Mouse (Mus musculus) heart, postnatal 25 days (tissue): Measurements from ENCODE around the gene Birc3. TPM values are rescaled to one million over a fixed set of nuclear protein-coding genes. Genes with fewer than 3 reads are reported as not detected.
"Not testable (repeated sequence)": the region's sequence is repeated elsewhere in the genome, so short reads cannot be mapped to it uniquely, and the experiment has no call there.

ENCODE experiments used
- DNase-seq: peaks from one replicate; pipeline ENCODE4 v3.0.0; 2022; ENCODE audit warnings: low spot score
- intact Hi-C: fragments of 180-260 bp; cut with DNase I; formaldehyde crosslinking; loops from one replicate; pipeline ENCODE4 v1.15.1; 2025
- total RNA-seq, 2 experiments: library from RNA; stranded (reverse); gene quantifications; 2 replicates each; pipeline ENCODE4 v1.2.3; 2021

The Birc3 gene
- total RNA-seq, result 1 to 10 TPM; 8.1 to 9.0 TPM

DNA sequence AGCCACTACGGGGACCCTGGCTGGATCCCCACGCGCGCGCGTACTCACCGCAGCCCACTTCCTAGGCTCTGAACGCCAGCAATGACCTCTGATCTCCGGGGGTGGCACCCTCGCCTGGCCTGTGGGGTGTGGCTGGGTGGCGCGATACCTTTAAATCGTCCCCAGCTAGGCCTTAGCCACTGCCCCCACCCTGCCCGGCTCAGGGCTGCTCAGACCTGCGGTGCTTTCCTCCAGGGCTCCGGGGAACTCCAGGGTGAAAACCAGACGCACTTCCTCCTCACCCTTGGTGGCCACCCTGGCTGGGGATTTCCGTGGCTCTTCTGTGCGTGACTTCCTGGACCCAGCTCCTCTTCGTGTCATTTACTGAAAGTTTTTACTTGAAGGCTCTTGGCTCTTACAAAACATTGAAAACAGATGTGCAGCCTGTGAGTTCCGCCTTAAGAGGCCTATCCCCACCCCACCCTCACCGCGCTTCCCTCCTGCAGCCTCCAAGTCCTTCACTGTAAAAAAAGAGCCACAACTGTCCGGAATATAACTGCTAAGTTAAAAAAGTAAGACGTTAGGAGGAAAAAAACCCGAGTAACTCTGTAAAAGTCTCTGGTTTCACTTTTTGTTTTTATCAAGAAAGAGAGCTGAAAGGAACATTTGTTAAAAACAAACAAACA lies at the start of gene Birc3:
Gene Birc3 (minus strand): TSS at position 412 of the 665 bp plus-strand sequence.
- DNase-seq, result peak; percentile 72
- intact Hi-C loops, result loop anchor here (5.0 kb wide), 1 partner anchor 36 kb away; the partner anchor contains the start of gene Birc2

GRCm38 (mm10) chr9:7914925-7915324 lies 41.9 kb upstream of the Birc3 start:
- intact Hi-C loops, result loop anchor here (1.0 to 10.0 kb wide), 2 partner anchors 9 to 220 kb away; partner anchors contain the start of gene Cep126
- DNase-seq, result no peak

GRCm38 (mm10) chr9:7914487-7914886 lies 41.5 kb upstream of the Birc3 start:
- DNase-seq, result peak; percentile 9
- intact Hi-C loops, result loop anchor here (10.0 kb wide), 1 partner anchor 220 kb away; the partner anchor contains the start of gene Cep126

DNA sequence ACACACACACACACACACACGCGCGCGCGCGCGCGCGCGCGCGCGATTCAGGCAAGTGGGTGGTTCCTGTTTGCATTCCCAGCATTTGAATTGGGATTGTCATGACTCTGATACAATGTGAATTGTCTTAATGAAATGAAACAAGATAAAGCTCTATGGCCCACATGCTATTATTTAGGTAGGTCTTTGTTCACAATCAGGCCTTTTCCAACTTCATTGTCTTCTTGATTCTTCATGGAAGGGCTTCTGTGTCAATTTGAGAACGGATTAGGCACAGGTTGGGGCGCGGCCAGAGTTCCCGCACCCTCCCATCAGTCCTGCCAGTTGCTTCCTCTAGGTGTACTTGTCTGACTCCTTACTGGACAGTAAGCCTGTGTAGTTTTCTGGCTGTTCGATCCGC lies 41.0 kb upstream of the Birc3 start:
- DNase-seq, result no peak
- intact Hi-C loops, result loop anchor here (10.0 kb wide), 1 partner anchor 221 kb away; the partner anchor contains the start of gene Cep126

DNA sequence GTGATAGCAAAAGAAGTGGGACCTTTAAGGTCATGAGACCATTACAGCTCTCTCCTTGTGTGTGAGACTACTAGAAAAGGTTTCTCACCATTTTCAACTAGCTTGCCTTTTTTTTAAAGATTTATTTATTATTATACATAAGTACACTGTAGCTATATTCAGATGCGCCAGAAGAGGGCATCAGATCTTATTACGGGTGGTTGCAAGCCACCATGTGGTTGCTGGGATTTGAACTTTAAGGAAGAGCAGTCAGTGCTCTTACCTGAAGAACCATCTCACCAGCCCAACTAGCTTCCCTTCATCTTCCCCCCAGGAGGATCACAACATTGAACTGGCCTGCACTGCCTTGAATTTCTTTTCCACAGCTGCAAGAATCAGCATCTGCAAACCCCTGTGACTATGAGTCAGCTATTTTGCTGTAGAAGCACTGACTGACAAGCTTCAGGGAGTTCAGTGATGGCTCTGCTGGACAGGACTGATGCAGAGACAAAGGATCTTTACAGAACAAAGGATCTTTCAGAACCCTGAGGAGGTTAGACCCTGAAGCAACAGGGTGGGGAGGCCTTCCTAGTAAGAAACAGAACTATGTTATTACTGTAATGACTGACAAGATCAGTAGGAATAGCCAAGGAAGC lies 34.5 kb upstream of the Birc3 start:
- no peak for DNase-seq
- intact Hi-C loops, result loop anchor here (10.0 kb wide), 1 partner anchor 297 kb away; no protein-coding TSS in a partner anchor

DNA sequence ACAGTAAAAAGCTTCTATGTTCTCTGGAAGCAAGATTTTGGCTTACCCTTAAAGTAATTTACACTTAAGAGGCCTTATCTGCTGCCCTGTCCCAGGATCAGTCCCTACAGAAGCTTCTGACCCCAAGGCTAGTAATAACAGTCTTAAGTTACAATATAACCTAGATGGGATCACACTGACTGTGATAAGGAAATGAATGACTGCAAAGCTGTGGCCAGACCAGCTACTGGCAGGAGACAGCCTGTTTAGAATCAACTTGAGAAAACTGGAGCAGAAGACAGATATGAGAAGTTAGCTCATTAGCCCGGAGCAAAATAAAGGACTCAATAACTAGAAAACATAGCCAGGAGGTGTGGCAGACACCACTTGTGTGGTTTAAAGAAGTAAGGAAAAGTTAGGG lies 33.6 kb upstream of the Birc3 start:
- intact Hi-C loops, result loop anchor here (10.0 kb wide), 1 partner anchor 298 kb away; no protein-coding TSS in a partner anchor
- no peak for DNase-seq

DNA sequence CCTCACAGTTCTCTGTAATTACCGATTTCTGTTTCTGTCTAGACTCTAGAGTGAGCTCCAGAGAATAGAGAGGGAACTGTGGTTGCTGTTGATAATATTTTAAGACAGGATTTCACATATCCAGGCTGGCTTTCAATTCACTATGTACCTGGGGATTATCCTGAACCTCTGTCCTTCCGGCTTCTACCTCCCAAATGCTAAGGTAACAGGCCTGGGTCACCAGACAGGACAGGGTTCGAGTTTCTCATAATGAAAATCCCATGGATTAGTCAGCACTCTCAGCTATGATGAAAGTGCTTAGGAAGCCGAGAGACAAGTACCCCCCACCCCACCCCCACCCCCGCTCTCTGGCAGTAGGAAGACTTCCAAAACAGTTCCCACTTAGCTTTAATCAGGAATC lies 30.8 kb upstream of the Birc3 start:
- DNase-seq, result no peak
- intact Hi-C loops, result loop anchor here (10.0 kb wide), 1 partner anchor 301 kb away; no protein-coding TSS in a partner anchor

DNA sequence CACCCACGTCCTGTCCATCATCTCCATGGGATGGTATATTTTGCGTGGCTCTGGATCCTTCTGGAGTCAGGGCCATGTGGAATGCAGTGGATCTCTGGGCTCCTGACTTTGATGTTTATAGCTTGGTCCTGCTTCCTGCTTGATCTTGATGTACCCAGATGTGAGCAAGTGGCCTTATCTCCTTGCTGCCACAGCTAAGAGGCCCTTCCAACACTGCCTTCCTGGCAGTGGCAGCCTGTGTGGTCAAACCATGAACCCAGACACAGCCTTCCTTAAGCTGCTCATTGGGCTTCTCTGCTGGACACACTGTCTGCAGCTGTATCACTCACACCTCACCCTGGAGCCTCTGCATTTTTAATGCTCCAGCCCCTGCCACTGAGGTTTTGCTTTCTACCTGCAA lies 30.3 kb upstream of the Birc3 start:
- intact Hi-C loops, result loop anchor here (10.0 kb wide), 1 partner anchor 302 kb away; no protein-coding TSS in a partner anchor
- DNase-seq, result no peak

DNA sequence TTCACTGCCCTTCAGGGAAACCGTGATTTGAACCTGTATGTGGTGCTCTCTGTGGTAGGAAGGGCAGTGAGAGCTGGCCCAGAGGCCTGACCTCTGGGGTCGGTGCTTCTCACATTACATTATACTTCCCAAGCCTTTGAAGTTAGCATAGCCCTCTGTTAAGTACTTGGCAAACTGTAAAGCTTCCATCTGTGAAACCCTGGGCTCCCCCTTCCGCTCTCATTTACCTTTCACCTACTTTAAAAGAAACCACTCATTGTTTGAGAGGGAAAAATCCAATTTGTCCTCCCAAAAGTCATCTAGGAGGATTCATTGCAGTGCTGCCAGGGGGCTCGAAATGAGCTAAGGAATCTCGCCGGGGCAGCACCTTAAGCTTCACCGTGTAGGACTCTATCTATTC lies 29.3 kb upstream of the Birc3 start:
- intact Hi-C loops, result loop anchor here (10.0 kb wide), 1 partner anchor 302 kb away; no protein-coding TSS in a partner anchor

DNA sequence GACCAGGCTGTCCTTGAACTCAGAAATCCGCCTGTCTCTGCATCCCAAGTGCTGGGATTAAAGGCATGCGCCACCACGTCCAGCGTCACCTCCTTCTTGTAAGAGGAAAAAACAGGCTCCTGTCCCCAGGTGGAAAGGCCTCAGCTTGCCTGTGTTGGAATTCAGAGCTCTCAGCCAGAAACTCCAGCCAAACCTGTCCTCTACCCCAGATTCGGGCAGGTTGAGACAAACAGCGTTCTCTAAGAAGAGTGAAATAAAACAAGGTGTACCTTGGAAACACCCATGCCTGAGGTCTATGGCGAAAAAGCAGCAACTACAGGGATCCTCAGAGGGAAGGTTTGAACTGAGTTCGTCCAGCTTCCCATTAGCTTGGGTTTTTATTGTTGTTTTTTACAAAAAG lies 28.0 kb upstream of the Birc3 start:
- intact Hi-C loops, result loop anchor here (10.0 kb wide), 1 partner anchor 304 kb away; no protein-coding TSS in a partner anchor

More for the DNA sequence above, 29.3 kb upstream of the Birc3 start:
- no peak for DNase-seq

DNA sequence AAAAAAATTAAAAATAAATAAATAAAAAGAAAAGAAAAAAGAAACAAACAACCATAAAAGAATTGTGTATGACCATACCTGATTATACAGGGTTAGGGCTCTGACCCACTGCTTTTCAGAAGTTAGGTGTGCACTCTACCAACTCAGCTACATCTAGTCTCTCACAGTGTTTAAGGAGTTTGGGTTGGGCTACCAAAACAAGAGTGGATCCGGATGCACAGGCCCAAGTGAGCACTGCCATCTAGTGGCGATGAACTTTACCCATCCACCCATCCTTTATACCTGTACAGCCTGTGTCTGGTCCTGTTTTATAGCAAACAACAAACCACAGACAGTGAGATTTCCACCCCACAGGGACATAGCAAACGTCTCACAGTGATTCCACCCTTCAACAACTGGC lies 24.5 kb upstream of the Birc3 start:
- intact Hi-C loops, result loop anchor here (1.0 to 5.0 kb wide), 3 partner anchors 40 to 295 kb away; no protein-coding TSS in a partner anchor
- DNase-seq, result peak; percentile 10

More for the DNA sequence above, 28.0 kb upstream of the Birc3 start:
- DNase-seq, result no peak

DNA sequence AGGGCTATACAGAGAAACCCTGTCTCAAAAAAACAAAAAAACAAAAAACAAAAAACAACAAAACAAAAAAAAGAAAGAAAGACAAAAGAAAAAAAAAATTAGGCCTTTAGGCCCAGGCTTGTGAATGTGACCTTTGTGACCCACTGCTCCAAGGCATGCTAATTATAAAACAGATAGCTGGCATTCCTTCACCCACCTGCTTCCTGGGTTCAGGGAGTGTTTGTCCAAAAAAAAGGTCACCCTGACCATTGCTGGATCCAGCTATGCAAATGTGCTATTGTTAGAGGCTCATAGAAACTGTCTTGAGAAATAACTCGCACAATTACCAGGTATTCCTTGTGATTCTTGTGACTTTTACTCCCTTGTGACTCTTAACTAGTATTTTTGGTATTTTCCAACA lies 18.8 kb upstream of the Birc3 start:
- DNase-seq, intact Hi-C loops: not testable (repeated sequence)

- no peak for DNase-seq
- intact Hi-C loops, result no loop called here
These were observed 18.2 kb upstream of the Birc3 start for GRCm38 (mm10) chr9:7891177-7891576.

DNA sequence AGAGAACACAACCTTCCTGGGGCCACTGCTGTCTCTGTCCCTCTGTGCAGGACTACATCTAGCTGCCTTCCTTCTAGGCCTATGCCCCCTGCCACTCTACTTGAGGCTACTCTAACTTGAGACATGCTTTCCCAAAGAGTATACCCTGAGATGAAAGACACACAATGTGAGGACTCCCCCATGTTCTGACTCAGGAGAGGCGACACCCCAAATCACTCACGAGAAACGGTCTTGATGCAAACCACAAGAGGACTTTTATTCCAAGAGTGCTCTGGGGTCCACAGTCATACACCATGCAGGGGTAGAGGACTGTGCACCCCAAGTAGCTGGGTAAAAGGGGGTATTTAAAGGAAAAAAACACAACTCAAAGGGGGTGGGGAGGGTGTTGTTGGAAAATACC lies 11.4 kb upstream of the Birc3 start:
- no peak for DNase-seq
- intact Hi-C loops, result no loop called here

DNA sequence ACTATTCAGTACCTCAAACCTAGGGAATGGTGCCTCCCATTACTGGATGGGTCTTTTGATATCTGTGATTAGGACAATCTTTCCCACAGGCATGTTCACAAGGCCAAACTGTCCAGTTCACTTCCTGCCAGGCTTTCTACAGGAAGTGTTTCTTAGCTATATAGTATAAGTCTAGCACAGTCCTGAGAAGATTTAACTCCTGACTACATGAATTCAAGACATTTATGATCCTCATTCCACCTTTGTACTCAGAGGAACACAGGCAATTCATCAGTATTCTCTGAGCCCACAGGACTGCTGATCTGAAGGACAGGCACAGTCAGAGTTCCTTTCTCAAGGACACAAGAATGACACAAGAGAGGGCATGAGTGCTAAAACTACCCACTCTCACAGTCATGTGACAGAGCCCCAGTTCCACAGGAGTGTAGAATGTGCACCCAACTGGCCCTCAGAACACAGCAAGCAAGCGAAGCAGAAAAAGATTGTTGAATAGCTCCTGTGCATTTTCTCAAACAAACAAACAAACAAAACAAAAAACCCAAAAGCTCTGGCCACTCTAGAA lies 9.4 kb upstream of the Birc3 start:
- intact Hi-C loops, result no loop called here
- no peak for DNase-seq

DNA sequence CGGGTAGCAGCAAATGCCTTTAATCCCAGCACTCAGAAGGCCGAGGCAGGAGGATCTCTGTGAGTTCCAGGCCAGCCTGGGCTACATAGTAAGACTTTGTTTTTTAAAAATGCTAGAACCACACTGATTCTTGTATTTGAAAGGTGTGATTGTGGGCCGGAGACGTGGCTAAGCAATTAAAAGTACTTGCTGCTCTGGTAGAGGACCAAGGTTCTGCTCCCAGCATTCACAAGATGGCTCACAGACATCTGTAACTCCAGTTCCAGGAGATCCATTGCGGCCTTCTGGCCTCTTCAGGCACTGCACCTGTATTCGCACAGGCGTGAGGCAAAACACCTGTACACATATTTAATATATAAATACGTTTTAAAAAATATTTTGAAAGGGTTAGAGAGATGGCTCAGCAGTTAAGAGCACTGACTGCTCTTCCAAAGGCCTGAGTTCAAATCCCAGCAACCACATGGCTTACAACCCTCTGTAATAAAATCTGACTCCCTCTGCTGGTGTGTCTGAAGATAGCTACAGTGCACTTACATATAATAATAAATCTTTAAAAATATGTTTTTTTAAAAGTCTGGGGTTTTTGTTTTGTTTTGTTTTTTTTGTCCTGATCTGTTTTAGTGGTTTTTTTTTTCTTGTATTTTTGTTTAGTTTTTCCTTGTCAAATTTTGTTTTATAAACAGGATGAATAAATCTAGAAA lies 675 bp upstream of the Birc3 start:
- intact Hi-C loops, result loop anchor here (5.0 kb wide), 1 partner anchor 36 kb away; the partner anchor contains the start of gene Birc2
- no peak for DNase-seq

DNA sequence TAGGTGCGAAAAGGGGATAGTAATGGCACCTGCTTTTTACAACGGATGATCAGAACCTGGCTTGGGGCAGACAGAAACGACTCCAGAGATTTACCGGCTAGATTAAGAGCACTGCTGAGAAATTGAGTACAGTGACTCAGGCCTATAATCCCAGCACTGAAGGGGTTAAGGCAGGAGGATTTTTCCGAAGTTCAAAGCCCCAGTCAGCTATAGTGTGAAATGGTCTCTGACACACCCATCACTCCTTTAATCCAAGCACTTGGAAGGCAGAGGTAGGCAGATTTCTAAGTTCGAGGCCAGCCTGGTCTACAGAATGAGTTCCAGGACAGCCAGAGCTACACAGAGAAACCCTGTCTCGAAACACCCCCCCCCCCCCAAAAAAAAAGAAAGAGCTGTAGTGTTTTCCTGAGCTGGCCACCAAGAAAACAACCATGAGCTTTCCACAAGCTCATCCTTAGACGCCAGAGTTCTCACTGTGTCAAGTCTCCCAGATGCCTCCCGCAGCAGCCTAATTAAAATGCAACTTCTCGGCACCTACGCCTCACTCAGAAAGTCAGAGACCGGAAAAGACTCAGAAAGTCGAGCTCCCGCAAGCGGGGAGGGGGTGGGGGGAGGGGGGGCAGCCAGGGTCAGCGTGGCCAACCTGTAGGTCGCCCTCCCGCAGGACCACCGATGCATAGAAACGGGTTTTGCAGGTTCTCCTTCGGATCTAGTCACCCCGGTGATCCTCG lies 777 bp downstream of the Birc3 start:
- intact Hi-C loops, result loop anchor here (5.0 kb wide), 1 partner anchor 35 kb away; the partner anchor contains the start of gene Birc2
- no peak for DNase-seq

DNA sequence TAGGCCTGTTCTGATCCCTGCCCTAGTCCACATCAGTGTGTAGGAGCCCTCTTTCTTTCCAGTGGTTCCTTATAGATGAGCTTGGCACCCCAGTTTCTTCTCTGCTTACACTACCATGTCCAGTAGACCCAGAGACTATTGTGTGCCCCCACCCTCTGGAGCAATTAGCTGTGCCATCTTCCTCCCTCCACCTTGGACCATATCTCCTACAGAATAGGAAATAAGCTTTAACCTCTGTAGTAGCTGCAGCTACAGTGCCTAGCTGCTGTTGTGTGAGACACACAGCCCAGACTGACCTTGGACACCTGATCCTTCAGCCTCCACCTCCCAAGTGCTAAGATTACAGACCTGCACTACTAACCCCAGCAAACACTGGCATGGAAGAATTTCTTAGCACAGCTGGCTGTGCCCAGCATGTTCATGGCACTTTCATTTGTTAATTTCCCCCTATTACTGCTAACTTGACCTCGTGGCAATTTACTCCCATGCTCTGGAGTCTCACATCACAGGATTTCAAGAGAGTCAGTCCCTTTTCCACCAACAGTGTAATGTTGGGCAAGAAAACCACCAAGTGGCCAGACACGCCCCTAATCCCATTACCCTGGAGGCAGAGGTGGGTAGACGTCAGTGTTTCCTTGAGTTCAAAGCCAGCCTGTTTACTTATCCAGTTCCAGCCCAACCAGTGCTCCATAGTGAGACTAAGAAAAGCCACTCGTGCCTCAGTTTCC lies 1.5 kb downstream of the Birc3 start:
- intact Hi-C loops, result loop anchor here (5.0 kb wide), 1 partner anchor 34 kb away; the partner anchor contains the start of gene Birc2
- DNase-seq, result no peak
